Mouse (Mus musculus) left cerebral cortex, postnatal 10 days (tissue): ENCODE data around the gene Fam185a. TPM values are rescaled to one million over a fixed set of nuclear protein-coding genes. Genes with fewer than 3 reads are reported as not detected.

ENCODE experiments used
- DNase-seq, 2 experiments: peaks; one replicate each; pipeline ENCODE4 v3.0.0; 2021 to 2022; ENCODE audit warnings: low spot score in 2 of 2, mixed read lengths in 1 of 2; ENCODE audit errors: extremely low spot score in 1 of 2
- intact Hi-C: fragments of 180-260 bp; cut with DNase I; formaldehyde crosslinking; loops from one replicate; pipeline ENCODE4 v1.15.1; 2025
- total RNA-seq, 2 experiments: library from RNA; stranded (reverse); gene quantifications; 2 replicates each; pipeline ENCODE4 v1.2.3; 2021

Fam185a gene
- total RNA-seq, 2 experiments from 2014 or later, result 11.6 to 12.5 TPM

GRCm38 (mm10) chr5:21519166-21519565 is 94.4 kb downstream of the Fam185a start:
- intact Hi-C loops, result no loop called here
- DNase-seq, result no peak

DNA sequence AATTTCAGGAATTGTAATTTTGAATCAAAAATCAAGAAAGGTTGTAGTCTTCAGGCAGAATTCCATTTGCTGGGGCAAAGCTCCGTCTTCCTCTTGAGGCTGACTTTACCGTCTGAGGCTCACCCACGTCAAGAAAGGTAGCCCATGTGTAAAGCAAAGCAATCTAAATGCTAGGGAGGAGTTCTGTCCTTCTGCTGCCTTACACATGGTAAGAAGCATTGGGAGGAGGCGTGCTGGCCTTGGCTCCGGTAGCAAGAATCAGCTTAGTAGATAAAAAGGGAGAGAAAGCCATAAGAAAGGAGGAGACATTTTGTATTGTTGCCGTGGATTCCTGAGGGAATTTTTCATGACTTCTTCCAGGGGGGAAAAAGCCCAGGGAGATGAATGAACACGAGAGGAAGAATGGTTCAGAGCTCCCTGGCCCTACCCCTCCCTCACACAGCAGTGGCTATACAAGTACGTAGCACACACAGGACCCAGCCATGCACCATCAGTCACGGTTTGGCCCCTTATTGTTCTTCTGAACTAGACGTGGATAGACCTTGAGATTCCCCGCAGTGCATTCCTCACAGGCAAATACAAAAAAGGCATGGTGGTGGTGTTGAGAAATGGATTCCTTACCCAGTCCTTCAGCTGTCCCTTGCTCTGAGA is 102.2 kb downstream of the Fam185a start:
- intact Hi-C loops, result no loop called here
- DNase-seq, result no peak

GRCm38 (mm10) chr5:21527488-21527911 is 102.7 kb downstream of the Fam185a start:
- intact Hi-C loops, result no loop called here
- no peak for DNase-seq

DNA sequence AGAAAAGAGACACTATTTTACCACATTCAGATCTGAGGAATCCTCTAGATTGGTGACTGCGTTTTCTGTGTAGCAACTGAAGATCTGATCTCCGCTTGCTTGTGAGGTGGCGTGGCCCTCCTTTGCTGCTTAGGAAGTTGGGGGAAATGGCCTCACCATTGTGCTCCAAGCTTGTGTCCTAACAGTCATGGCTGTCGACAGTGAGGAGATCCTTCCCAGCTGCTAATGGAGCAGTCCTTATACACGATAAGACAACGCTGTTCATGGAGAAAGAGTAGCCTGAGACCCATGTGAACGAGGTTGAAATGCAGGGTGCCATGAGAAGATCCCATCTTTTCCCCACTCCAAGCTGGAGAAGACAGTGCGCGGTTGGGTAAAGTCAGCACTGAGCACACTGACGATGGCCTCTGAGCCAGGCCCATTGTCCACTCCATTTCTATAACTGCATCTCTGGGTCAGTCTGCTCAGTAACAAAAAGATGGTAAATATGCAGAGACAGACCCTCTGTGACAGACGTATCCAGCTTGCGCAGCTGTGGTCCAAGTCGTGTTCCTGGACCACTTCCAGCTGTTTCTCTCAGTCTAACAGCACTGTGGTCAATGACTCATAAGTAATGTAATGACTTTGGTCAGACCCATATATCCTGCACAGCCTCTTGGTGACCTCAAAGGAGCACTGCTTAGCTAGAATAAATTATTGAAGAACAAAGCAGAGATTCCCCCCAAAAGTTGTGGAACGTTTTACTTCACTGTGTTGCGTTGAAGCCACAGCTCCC is 103.5 kb downstream of the Fam185a start:
- intact Hi-C loops, result no loop called here
- no peak for DNase-seq

GRCm38 (mm10) chr5:21529110-21529720 is 104.5 kb downstream of the Fam185a start:
- no peak for DNase-seq
- intact Hi-C loops, result no loop called here

Other genes with a start within 250 kb of the Fam185a start
- 1 to 10 TPM; 4.7 to 5.1 TPM for gene Gsap, start 238.7 kb upstream of the Fam185a start, total RNA-seq
- 1 to 10 TPM; 2.0 to 2.1 TPM for gene Fgl2, start 52.3 kb upstream of the Fam185a start, total RNA-seq
- gene Ccdc146, start 281 bp upstream of the Fam185a start, total RNA-seq, result under 1 TPM; 0.16 to 0.28 TPM
- gene Lrrc17, start 118.6 kb downstream of the Fam185a start, total RNA-seq, result 1 to 10 TPM in 1 of 2 experiments, under 1 TPM in 1; 0.77 to 1.2 TPM
- gene Fbxl13, start 220.7 kb downstream of the Fam185a start, total RNA-seq, result under 1 TPM; 0.24 to 0.36 TPM
- gene Armc10, start 220.9 kb downstream of the Fam185a start, total RNA-seq, result 10 to 100 TPM; 28.4 to 29.1 TPM